In the genomic region with DNA sequence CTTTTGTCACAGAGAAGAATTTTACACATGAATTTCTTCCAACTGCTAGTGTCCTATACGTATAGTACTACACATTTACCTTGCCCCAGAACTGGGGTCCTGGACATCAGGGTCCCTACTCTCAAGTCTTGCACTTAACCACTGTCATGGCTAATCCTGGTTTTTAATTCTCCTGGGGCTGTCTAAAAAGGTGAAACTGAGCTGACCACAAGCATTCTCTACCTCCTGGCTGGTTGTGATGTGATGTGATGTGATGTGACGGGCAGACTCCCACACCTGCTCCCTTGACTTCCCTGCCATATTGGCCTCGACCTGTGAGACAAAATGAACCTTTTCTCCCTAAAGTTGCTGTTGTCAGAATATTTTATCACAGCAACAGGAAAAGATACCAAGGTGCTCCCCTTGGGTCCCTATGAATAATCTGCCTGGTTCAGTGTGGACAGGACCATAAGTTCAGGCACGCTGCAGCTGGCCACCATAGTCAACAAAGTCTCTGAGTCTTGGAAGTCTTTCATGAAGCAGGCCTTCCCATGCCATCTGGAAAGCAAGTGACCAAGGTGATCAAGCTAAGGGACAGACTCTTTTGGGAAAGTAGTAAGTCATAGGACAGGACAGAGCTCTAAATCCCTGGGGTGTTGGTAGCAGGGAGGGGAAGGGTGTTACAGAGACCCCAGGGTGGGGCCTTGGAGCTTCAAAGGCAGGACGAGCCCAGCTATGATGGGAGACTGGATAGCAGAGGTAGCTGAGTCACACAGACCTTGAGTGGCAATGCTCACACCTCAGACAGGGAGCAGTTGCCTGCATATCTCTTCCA, we compare ENCODE assay signal across 8 mouse cellular contexts. TPM values are rescaled to one million over a fixed set of nuclear protein-coding genes. Genes with fewer than 3 reads are reported as not detected.
A peak's percentile ranks its signal among the peaks of the same experiment; 100 is the strongest.
DNase-seq lines count a peak whose midpoint lies in the region; ATAC-seq lines count a peak whose summit lies in the region.

No protein-coding gene starts in this region.

- DNase-seq in heart, postnatal 25 days (ENCODE audit: low spot score): no peak
- DNase-seq in hindbrain, embryonic 11.5 days (ENCODE audit: low spot score): no peak
- DNase-seq in midbrain, embryonic 10.5 days (ENCODE audit: low spot score): no peak
- DNase-seq in retina, embryonic 14.5 days (ENCODE audit: low spot score): no peak
- no peak for DNase-seq in left cerebral cortex, adult 11 months (ENCODE audit: low spot score)
- no peak for DNase-seq in thymus, postnatal 36 days

- peak overlapping the region; percentile 99 for H3K4me3 ChIP-seq in heart, embryonic 11.5 days (ENCODE audit: low read depth, low read length)
- peak overlapping the region; percentile 6; the same call in 1 of the 2 replicates for H3K4me3 ChIP-seq in brown adipose tissue, adult 24 weeks (ENCODE audit: insufficient read depth, low read depth, low read length)
- peak overlapping the region; percentile 96 for H3K4me3 ChIP-seq in hindbrain, embryonic 11.5 days (ENCODE audit: low read depth, low read length)
- H3K4me3 ChIP-seq in midbrain, embryonic 10.5 days: peak overlapping the region; percentile 96

- H3K9ac ChIP-seq in heart, embryonic 11.5 days (ENCODE audit: low read depth, low read length): no peak overlapping the region
- no peak overlapping the region for H3K9ac ChIP-seq in hindbrain, embryonic 11.5 days (ENCODE audit: low read depth, low read length)

- peak overlapping the region; percentile 74 for H3K27ac ChIP-seq in heart, embryonic 11.5 days (ENCODE audit: low read depth, low read length)
- H3K27ac ChIP-seq in brown adipose tissue, adult 24 weeks (replicated peaks; ENCODE audit: low read depth, low read length): no peak overlapping the region
- H3K27ac ChIP-seq in hindbrain, embryonic 11.5 days (ENCODE audit: low read depth, low read length): peak overlapping the region; percentile 76; the same call in 1 of the 2 replicates
- peak overlapping the region; percentile 99 for H3K27ac ChIP-seq in midbrain, embryonic 10.5 days (replicated peaks)

- peak overlapping the region; percentile 51 for H3K4me2 ChIP-seq in heart, embryonic 11.5 days
- peak overlapping the region; percentile 36 for H3K4me2 ChIP-seq in hindbrain, embryonic 11.5 days (replicated peaks; ENCODE audit: low read depth, low read length)

- H3K36me3 ChIP-seq in heart, embryonic 11.5 days (ENCODE audit: control insufficient read depth, insufficient read depth, low read length): no peaks in the 10 kb centered on the region
- H3K36me3 ChIP-seq in hindbrain, embryonic 11.5 days (ENCODE audit: control insufficient read depth, insufficient read depth, low read length): no peaks in the 10 kb centered on the region
- H3K36me3 ChIP-seq in midbrain, embryonic 10.5 days: peaks cover 8% of the 10 kb centered on the region

- H3K4me1 ChIP-seq in heart, embryonic 11.5 days (ENCODE audit: control insufficient read depth, insufficient read depth, low read length): peaks cover 26% of the 10 kb centered on the region
- peaks cover 6% of the 10 kb centered on the region for H3K4me1 ChIP-seq in brown adipose tissue, adult 24 weeks (ENCODE audit: control insufficient read depth, insufficient read depth, insufficient read length, low read length)
- H3K4me1 ChIP-seq in hindbrain, embryonic 11.5 days (replicated peaks; ENCODE audit: control insufficient read depth, insufficient read depth, low read length): no peaks in the 10 kb centered on the region; the same call in 1 of the 2 replicates
- H3K4me1 ChIP-seq in midbrain, embryonic 10.5 days: peaks cover 27% of the 10 kb centered on the region

- WGBS in heart, embryonic 11.5 days (ENCODE audit: insufficient replicate concordance): 65% methylated on average over 5 of the region's 5 CpGs
- 70% methylated on average over 5 of the region's 5 CpGs for WGBS in hindbrain, embryonic 11.5 days
- WGBS in midbrain, embryonic 10.5 days: 71% methylated on average over 5 of the region's 5 CpGs

- no peaks in the 10 kb centered on the region for H3K27me3 ChIP-seq in heart, embryonic 11.5 days (ENCODE audit: control insufficient read depth, insufficient read depth, low read length)
- no peaks in the 10 kb centered on the region for H3K27me3 ChIP-seq in hindbrain, embryonic 11.5 days (ENCODE audit: control insufficient read depth, insufficient read depth, low read length)
- H3K27me3 ChIP-seq in midbrain, embryonic 10.5 days (ENCODE audit: low read depth, poor library complexity, severe bottlenecking): no peaks in the 10 kb centered on the region

- H3K9me3 ChIP-seq in heart, embryonic 11.5 days (replicated peaks; ENCODE audit: control insufficient read depth, low read length): no peaks in the 10 kb centered on the region
- no peaks in the 10 kb centered on the region for H3K9me3 ChIP-seq in hindbrain, embryonic 11.5 days (ENCODE audit: control insufficient read depth, low read length)
- H3K9me3 ChIP-seq in midbrain, embryonic 10.5 days (replicated peaks): no peaks in the 10 kb centered on the region

- intact Hi-C loops in heart, postnatal 25 days (cut with DNase I): no loop called here

- no peak for ATAC-seq in heart, embryonic 11.5 days (replicated peaks; ENCODE audit: insufficient number of reproducible peaks, low FRiP score, low TSS enrichment)
- ATAC-seq in hindbrain, embryonic 11.5 days (ENCODE audit: low FRiP score): no peak

RNA-seq across cellular contexts. Expression of gene Ppp6r3, which starts 1.1 kb away (rescaled TPM):
- 57.9 and 63.6 TPM in 2 replicates for polyA plus RNA-seq in heart, embryonic 11.5 days (2014; fragmentation: Nextera tagmentation; extraction: Ambion mirVana)
- total RNA-seq in heart, postnatal 25 days (2021): 10 to 100 TPM; 68.8 to 83.0 TPM
- polyA plus RNA-seq in brown adipose tissue, adult 24 weeks (2012; ENCODE audit: insufficient read depth, insufficient read length, missing spikeins): 32.4 and 45.1 TPM in 2 replicates
- polyA plus RNA-seq in hindbrain, embryonic 11.5 days (2014; fragmentation: Nextera tagmentation; extraction: Ambion mirVana): 74.8 and 82.5 TPM in 2 replicates
- polyA plus RNA-seq in midbrain, embryonic 10.5 days (2016; fragmentation: Nextera tagmentation; extraction: Ambion mirVana): 71.3 and 79.7 TPM in 2 replicates

Comparison
In these comparisons a context has a peak if more than half of its experiments do, and no peak if none do; other contexts are left out.
1. H3K4me3 ChIP-seq: peak in every context shown above with its lines; median percentile 99 in heart, embryonic 11.5 days; 96 in hindbrain, embryonic 11.5 days; 96 in midbrain, embryonic 10.5 days; 6 in brown adipose tissue, adult 24 weeks.